Mouse (Mus musculus): ENCODE data around the gene Shc1.

Gene Shc1

DNA sequence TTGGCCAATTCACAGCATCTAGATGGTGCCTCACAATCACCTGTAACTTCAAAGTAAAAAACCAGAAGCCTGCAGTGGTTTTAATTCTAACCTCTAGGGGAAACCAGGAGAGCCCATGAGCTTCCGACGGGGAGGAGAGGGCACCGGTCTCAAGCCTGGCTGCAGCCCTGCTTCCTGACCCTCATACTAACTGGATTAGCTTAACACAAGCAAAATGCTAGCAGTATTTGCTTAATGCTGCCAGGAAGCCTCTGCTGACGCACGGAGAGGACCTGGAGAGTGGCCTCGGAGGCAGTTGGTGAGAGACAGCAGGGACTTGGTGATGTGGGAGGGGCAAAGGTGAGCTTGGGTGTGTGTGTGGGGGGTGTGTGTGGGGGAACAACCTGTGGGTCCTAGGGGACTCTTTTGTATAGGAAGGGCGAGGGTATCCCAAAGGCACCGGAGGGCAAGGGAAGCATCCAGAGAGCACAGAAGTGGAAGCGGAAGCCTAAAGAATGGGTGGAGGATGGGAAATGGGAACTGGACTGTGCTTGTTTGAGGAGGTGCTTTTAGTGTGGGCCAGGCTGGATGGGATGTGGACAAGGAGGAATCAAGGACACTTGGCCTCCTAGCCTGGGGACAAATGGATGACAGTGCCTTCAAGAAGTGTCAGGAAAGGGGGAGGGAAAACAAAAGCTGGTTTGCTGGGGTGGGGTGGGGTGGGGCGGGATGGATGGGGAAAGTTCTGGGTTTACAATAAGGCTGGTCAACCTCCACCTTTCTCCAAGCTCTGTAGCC is 36.3 kb downstream of the Shc1 start, which contains the start of gene Pmvk:
TSS of gene Pmvk (plus strand) at position 141 of the 777 bp plus-strand sequence.
- DNase-seq, result no peak

DNA sequence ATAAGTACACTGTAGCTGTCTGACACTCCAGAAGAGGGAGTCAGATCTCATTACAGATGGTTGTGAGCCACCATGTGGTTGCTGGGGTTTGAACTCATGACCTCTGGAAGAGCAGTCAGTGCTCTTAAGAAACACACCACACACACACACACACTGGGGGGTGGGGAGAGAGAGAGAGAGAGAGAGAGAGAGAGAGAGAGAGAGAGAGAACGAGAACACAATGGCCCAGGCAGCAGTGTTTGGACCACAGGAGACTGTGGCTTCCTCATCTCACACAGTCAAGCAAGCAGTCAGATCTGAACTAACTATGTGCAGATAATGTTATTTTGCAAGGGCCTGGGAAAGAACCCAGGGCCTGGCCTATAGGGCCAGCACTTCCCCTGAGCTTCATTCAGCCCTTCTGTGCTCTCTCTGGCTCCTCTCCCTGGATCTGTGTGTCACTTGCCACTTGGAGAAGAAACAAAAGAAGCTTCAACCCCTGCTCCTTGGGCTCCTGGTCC is 37.6 kb downstream of the Shc1 start:
- DNase-seq, result no peak

DNA sequence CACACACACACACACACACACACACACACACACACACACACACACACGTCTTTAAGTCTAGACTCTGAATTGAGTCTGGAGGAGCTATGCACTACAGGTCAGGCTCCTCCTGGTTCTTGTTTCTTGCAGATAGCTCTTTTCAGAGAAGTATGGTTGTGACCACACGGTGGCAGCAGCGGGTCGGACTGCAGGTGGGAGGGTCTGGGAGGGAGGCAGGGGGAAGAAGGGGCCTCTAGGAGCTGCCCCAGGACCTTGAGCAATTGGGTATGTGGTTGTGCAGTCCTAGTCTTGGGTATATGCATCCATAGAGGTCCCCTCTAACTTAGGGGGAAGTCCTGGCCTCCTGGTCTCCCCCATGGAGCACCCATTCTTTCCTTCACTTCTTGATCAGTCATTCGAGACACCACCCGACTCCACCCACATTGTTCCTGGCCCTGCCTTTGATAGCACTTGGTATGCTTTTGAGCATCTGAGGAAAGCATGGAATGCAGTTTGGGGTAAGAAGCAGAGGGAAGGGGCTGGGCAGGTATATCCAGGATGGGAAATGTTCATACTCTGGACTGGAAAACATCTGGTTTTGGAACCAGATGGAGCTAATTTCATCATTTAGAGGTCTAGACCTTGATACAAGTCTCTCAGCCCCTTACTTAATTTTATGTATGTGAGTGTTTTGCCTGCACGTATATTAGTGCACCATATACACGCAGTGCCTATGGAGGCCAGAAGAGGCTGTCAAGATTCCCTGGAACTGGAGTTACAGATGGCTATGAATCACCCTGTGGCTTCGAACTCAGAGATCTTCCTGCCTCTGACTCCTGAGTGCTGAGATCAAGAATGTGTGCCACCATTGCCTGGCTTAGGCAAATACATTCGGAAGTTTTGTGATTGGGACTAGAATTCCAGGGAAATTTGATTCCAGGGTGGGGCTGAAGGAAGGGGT is 38.8 kb downstream of the Shc1 start:
- peak; percentile 90 for DNase-seq

DNA sequence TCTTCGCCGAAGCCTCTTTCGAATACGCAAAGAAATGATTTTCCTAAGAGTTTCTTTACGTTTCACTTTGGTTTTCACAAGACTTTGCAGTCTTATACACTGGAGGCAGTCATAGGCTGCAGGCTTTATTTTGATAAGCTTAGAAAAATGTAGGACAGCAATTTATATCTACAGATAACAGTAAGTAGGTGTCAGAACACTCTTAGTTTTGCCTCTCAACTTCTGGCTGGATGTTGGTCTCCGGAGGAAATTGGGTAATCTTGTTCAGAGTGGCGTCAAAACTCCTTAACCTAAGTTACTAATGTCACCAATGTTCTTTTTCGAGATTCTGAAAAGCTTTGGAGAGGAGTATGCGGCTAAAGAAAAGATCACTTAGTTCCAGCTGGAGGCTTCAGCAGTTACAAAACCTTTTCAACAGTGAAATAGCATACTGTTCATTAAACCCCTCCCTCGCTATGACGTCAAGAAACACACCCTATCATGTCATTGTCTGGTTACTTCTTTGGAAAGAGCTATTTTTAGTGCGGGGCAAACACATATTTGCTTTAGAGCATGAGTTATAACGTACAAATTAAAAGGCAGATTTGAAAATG is 40.2 kb downstream of the Shc1 start:
- no peak for DNase-seq

DNA sequence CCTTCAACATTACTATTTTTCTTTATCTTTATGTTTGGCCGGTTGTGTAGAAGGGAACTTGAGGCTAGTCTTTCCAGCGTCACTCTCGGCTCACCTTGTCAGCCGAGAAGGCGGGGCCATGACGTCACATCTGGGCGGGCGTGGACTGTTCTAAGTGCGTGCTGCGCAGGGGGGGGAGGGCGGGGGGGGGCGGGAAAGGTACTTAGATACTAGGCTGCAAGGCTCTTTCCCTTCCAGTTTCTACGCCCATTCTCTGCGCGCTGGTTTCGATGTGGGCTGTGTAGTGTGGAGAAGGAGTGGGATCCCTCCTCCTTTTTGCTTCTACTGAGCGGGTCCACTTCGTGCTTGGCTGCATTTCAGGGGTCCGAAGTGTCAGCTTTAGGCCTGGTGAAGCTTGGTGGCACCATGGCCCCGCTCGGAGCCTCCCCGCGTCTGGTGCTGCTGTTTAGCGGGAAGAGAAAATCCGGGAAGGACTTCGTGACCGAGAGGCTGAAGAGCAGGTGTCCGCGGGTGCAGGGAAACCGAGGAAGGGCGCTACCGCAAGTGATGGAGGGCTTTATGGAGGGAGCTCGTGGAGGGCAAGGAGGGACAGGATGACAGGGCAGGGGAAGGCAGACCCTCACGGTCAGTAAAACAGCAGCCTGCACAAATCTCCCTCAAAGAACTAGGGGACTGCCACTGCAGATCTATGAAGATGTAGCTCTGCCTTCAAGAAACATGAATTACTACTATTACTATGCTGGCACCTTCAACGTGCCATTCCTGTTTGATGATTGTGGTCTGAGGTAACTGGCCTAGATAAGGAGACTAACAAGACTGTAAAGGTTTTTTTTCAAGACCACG is 40.9 kb downstream of the Shc1 start:
- peak; percentile 97 for DNase-seq

DNA sequence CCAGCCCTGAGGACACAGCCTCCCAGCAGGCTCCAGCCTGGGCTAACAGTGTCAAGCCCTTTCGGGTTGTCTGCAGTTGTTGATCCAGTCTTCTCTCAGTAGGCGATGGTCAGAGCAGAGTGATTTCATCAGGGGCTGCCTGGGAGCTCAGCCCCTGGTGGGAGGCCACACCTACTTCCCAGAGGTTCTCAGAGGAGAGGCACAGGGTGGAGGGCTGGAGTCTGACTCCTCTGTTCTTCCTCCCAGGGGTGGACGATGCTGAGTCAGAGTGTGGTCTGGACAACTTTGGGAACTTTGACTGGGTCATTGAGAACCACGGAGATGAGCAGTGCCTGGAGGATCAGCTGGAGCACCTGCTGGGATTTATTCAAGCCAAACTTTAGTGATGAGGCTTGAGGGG is 50.0 kb downstream of the Shc1 start:
- DNase-seq, result no peak

DNA sequence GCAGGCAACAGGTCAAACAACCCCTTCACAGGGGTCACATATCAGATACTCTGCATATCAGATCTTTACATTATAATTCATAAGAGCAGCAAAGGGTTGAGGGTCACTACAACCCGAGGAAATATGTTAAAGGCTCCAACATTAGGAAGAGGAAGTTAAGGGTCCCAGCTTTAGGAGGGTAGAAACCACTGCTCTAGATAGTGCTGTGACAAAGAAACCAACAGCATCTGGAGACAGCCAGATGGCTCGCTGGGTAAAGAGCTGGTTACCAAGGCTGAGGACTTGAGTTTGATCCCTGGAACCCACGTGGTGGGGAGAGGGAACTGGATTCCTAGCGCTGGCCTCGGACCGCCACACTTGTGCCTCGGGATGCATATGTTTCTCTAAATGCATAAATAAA is 54.0 kb downstream of the Shc1 start:
- DNase-seq, result no peak

DNA sequence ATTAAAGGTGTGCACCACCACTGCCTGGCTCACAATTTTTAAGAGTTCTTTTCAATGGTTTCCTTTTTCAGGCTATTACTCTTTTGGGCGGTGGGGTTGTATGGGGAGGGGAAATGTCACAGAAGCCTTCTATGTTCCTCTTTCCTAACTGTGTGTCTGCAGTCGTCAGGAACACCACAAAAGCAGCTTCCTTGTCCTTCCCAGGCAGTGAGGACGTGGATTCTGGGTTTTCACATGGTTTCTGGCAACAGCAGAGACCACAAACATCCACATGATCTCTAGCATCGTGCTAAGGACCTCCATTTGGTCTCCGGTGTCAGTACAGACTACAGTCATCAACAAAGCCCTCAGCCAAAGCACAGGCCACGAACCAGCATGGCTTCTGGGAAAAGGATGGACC is 55.6 kb downstream of the Shc1 start:
- DNase-seq, result no peak

DNA sequence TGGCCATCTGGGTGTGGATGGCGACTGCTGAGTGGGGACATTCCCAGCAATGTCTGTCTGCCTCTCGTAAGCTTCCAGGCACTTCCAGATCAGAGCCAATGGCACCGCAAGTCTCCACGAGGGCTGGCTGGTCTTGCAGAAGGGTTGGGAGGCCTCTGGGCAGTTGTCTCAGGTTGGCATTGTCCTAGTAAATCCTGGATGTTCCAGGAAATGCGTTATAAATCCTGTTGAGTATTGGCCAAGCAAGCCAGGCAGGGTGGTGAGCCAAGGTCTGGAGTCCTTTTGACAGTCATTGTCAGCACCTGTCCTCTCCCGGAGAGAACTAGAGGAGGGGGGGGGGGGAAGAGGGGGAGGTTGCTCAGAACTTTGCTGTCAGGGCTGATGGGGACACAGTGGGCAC is 60.8 kb downstream of the Shc1 start:
- DNase-seq, result no peak
